Mouse (Mus musculus): ENCODE data around the gene Gm49383.

DNA sequence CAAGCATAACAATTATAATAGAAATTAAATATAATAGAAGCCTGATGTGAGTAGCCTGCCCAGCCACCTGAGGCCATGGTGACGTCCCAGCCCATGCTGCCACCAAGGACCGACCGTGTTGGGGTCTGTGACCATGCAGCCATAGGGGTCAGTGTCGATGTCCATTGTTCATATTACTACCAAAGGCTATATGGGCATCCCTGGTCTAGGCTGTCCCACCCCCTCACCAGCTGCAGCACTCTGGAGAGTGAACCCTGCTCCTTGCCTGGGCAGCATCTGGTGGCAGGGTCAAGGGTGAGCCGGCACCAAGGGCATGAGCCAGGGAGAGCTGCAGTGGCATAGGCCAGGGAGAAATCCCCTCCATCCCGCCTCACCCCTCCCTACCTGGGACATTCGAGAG is 57.1 kb downstream of the Gm49383 start:
- TF ChIP-seq CTCF (IDR thresholded peaks at IDR 0.05; ENCODE audit: low read depth, low read length) (no peak), POLR2A (IDR thresholded peaks at IDR 0.05; ENCODE audit: borderline replicate concordance, low read depth, low read length) (no peak)
